Mouse (Mus musculus) heart, postnatal 0 days (tissue): ENCODE data around the gene Pip4k2a. TPM values are rescaled to one million over a fixed set of nuclear protein-coding genes. Genes with fewer than 3 reads are reported as not detected.

ENCODE experiments used
- ATAC-seq: fragments of 200-750 bp; cut with Nextera tagmentation; 2 replicates; pipeline ENCODE4 v1.8.0; 2017; ENCODE audit warnings: low read depth, moderate number of reproducible peaks, moderate library complexity; ENCODE audit not compliant: insufficient read depth
- DNase-seq: peaks from one replicate; pipeline ENCODE4 v3.0.0-alpha.2; 2016; ENCODE audit warnings: low spot score
- H3K27ac ChIP-seq: fragments of 300-500 bp; sonication (generic); 2 replicates; pipeline ENCODE4 v1.5.1; 2014; ENCODE audit warnings: low read depth, mild to moderate bottlenecking
- H3K27me3 ChIP-seq: fragments of 300-500 bp; sonication (generic); 2 replicates; pipeline ENCODE4 v1.6.1; 2014; ENCODE audit warnings: low read length, mixed read lengths; ENCODE audit not compliant: control insufficient read depth, insufficient read depth
- H3K36me3 ChIP-seq: fragments of 300-500 bp; sonication (generic); replicated peaks from 2 replicates; pipeline ENCODE4 v1.6.1; 2014; ENCODE audit warnings: low read length, mixed read lengths; ENCODE audit not compliant: control insufficient read depth, insufficient read depth
- H3K4me1 ChIP-seq: fragments of 300-500 bp; sonication (generic); 2 replicates; pipeline ENCODE4 v1.6.1; 2014; ENCODE audit warnings: antibody characterized with exemption; ENCODE audit not compliant: control insufficient read depth, insufficient read depth
- H3K4me2 ChIP-seq: fragments of 300-500 bp; sonication (generic); 2 replicates; pipeline ENCODE4 v1.6.1; 2014; ENCODE audit warnings: low read depth, mild to moderate bottlenecking, low read length, moderate library complexity
- H3K4me3 ChIP-seq: fragments of 300-500 bp; sonication (generic); 2 replicates; pipeline ENCODE4 v1.5.1; 2014; ENCODE audit warnings: low read depth, low read length
- H3K9ac ChIP-seq: fragments of 300-500 bp; sonication (generic); replicated peaks from 2 replicates; pipeline ENCODE4 v1.6.1; 2014; ENCODE audit warnings: low read depth, low read length, mixed read lengths
- H3K9me3 ChIP-seq: fragments of 300-500 bp; sonication (generic); replicated peaks from 2 replicates; pipeline ENCODE4 v1.6.1; 2016; ENCODE audit warnings: low read length; ENCODE audit not compliant: control insufficient read depth
- CTCF ChIP-seq: IDR thresholded peaks from 2 replicates; pipeline ENCODE4 v1.5.1; 2016; ENCODE audit warnings: antibody characterized with exemption, control low read depth, low read depth
- EP300 ChIP-seq: IDR thresholded peaks from 2 replicates; pipeline ENCODE4 v1.6.1; 2016; ENCODE audit warnings: antibody characterized with exemption, low read depth
- WGBS: fragments of 180-500 bp; shearing (Covaris S2); extraction: QIAGEN DNeasy Blood & Tissue Kit; methylation state at CpG from one replicate; pipeline ENCODE4 v1.1.7; 2014; 5-methylcytosine and 5-hydroxymethylcytosine counted together
- polyA plus RNA-seq: library from polyadenylated mRNA; unstranded; fragments of >200 nt; fragmentation: Nextera tagmentation; extraction: Ambion mirVana; gene quantifications from 2 replicates; pipeline ENCODE4 v1.2.1, GENCODE M21; 2015
- total RNA-seq: library from RNA; depleted of rRNA; stranded (reverse); fragments of >200 nt; gene quantifications from 2 replicates; pipeline ENCODE4 v1.2.3, GENCODE M21; 2014; ENCODE audit warnings: low replicate concordance

Pip4k2a gene
- total and polyA plus RNA-seq, 2 experiments from 2014 or later, result 1.3 to 2.7 TPM

- H3K4me3 ChIP-seq, result no peak overlapping the region
- H3K27ac ChIP-seq, result no peak overlapping the region
- ATAC-seq (no peak), DNase-seq (no peak)
- H3K36me3 ChIP-seq, result no peaks in the 10 kb centered on the region
- no peak overlapping the region for H3K9ac ChIP-seq
- H3K4me2 ChIP-seq, result no peak overlapping the region
- no peaks in the 10 kb centered on the region for H3K4me1 ChIP-seq
- no peaks in the 10 kb centered on the region for H3K9me3 ChIP-seq
- H3K27me3 ChIP-seq, result no peaks in the 10 kb centered on the region
- TF ChIP-seq EP300, result no peak
- no peak for TF ChIP-seq CTCF
- WGBS, result 81% methylated on average over 3 of the region's 3 CpGs
Observed at GRCm38 (mm10) chr2:18873440-18873839, 124.5 kb downstream of the Pip4k2a start.

- ATAC-seq (no peak), DNase-seq (peak; percentile 32)
- Histone ChIP-seq H3K4me2 (no peak overlapping the region), H3K36me3 (no peaks in the 10 kb centered on the region), H3K27me3 (no peaks in the 10 kb centered on the region), H3K4me1 (no peaks in the 10 kb centered on the region), H3K9me3 (no peaks in the 10 kb centered on the region), H3K9ac (no peak overlapping the region), H3K27ac (no peak overlapping the region), H3K4me3 (no peak overlapping the region)
- WGBS, result 2% methylated on average over 2 of the region's 2 CpGs
- TF ChIP-seq CTCF (peak; percentile 83), EP300 (no peak)
Observed at GRCm38 (mm10) chr2:18872797-18873196, 125.1 kb downstream of the Pip4k2a start.

- Histone ChIP-seq H3K4me1 (no peaks in the 10 kb centered on the region), H3K27me3 (no peaks in the 10 kb centered on the region), H3K4me3 (no peak overlapping the region), H3K36me3 (no peaks in the 10 kb centered on the region), H3K4me2 (no peak overlapping the region), H3K27ac (no peak overlapping the region), H3K9ac (no peak overlapping the region), H3K9me3 (no peaks in the 10 kb centered on the region)
- ATAC-seq, result no peak
- 85% methylated on average over 3 of the region's 3 CpGs for WGBS
- TF ChIP-seq EP300 (no peak), CTCF (no peak)
- DNase-seq, result no peak
Observed at GRCm38 (mm10) chr2:18871087-18871486, 126.8 kb downstream of the Pip4k2a start.

- H3K9me3 ChIP-seq, result no peaks in the 10 kb centered on the region
- no peaks in the 10 kb centered on the region for H3K4me1 ChIP-seq
- no peak overlapping the region for H3K27ac ChIP-seq
- H3K4me3 ChIP-seq, result no peak overlapping the region
- DNase-seq (no peak), ATAC-seq (no peak)
- no peak overlapping the region for H3K4me2 ChIP-seq
- peaks cover 5% of the 10 kb centered on the region; the same call in 1 of the 2 replicates for H3K36me3 ChIP-seq
- no peak overlapping the region for H3K9ac ChIP-seq
- 68% methylated on average over 2 of the region's 2 CpGs for WGBS
- TF ChIP-seq EP300 (no peak), CTCF (no peak)
- H3K27me3 ChIP-seq, result no peaks in the 10 kb centered on the region
Observed at GRCm38 (mm10) chr2:18867069-18867468, 130.9 kb downstream of the Pip4k2a start.

- 81% methylated on average over 5 of the region's 5 CpGs for WGBS
- no peaks in the 10 kb centered on the region for H3K9me3 ChIP-seq
- no peak for TF ChIP-seq CTCF
- no peak for TF ChIP-seq EP300
- DNase-seq, result no peak
- H3K9ac ChIP-seq, result no peak overlapping the region
- H3K4me1 ChIP-seq, result no peaks in the 10 kb centered on the region
- H3K27ac ChIP-seq, result no peak overlapping the region
- no peak overlapping the region for H3K4me2 ChIP-seq
- no peaks in the 10 kb centered on the region for H3K27me3 ChIP-seq
- peaks cover 5% of the 10 kb centered on the region; the same call in 1 of the 2 replicates for H3K36me3 ChIP-seq
- no peak for ATAC-seq
- H3K4me3 ChIP-seq, result no peak overlapping the region
Observed at GRCm38 (mm10) chr2:18864719-18865118, 133.2 kb downstream of the Pip4k2a start.

- WGBS, result 84% methylated on average over 5 of the region's 5 CpGs
- ATAC-seq (no peak), DNase-seq (no peak)
- Histone ChIP-seq H3K27ac (no peak overlapping the region), H3K9me3 (no peaks in the 10 kb centered on the region), H3K36me3 (peaks cover 5% of the 10 kb centered on the region; the same call in 1 of the 2 replicates), H3K4me1 (no peaks in the 10 kb centered on the region), H3K4me3 (no peak overlapping the region), H3K9ac (no peak overlapping the region), H3K27me3 (no peaks in the 10 kb centered on the region), H3K4me2 (no peak overlapping the region)
- TF ChIP-seq CTCF, result no peak
- no peak for TF ChIP-seq EP300
Observed at GRCm38 (mm10) chr2:18861607-18862158, 136.2 kb downstream of the Pip4k2a start.
